Mouse (Mus musculus): ENCODE data around the gene Ranbp17.

GRCm38 (mm10) chr11:33202296-33202695 lies 311.2 kb downstream of the Ranbp17 start:
- TF ChIP-seq CTCF (IDR thresholded peaks at IDR 0.05; ENCODE audit: low read depth) (peak; percentile 25), EP300 (IDR thresholded peaks at IDR 0.05; ENCODE audit: low read depth) (no peak)
